Mouse (Mus musculus) stomach, postnatal 0 days (tissue): ENCODE data around the gene Col25a1.

ENCODE experiments used
- CTCF ChIP-seq: IDR thresholded peaks from 2 replicates; pipeline ENCODE4 v1.5.1; 2016; ENCODE audit warnings: antibody characterized with exemption, low read depth, mild to moderate bottlenecking, moderate library complexity
- EP300 ChIP-seq: optimal IDR thresholded peaks from 2 replicates; pipeline ENCODE3; 2016; ENCODE audit warnings: antibody characterized with exemption

GRCm38 (mm10) chr3:130218232-130218728 is 87.0 kb downstream of the Col25a1 start:
- no peak for TF ChIP-seq CTCF
- no peak for TF ChIP-seq EP300
